Mouse (Mus musculus): ENCODE data around the gene Gse1.

The Gse1 gene

DNA sequence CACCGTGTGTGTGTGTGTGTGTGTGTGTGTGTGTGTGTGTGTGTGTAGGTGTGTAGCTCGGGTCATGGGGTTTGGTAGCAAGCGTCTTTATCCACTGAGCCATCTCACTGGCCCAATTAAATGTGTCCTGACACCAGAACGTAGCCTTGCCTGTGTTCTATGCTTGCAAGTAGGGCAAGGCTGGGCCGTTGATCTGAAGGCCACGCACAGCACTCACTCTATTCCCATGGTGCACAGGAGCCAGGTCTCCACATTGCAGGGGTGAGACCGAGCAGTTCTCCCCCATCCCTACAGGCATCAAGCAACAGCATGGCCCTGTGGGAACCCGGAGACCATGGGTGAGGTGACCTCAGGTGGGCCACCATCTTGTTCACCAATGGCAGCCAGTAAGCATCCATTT is 194.0 kb downstream of the Gse1 start:
- POLR2A ChIA-PET = interaction anchor here in 1 of 4 experiments (0.6 to 1.0 kb wide), 4 partner anchors 14 to 219 kb away, joined by 3 to 4 read pairs (median 4); no protein-coding TSS in a partner anchor

DNA sequence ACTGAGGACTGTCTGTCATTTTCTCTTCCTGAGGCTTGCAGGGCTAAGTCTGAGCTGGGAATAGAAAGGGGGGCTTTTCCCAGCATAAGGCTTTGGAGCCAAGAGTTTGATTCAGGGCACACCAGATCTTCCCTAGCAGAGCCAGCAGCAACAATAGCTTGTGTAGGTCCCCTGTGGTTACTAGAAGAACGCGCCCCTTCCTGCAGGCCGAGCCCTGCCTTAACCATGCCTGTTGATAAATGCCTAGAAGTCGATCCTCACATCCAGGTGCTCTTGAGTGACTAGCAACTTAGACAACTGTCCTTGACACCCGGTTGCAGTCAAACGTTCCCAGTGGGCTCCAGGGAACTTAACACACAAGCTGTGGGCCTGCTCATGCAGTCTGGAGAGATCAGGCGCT is 195.3 kb downstream of the Gse1 start:
- POLR2A ChIA-PET = interaction anchor here in 2 of 4 experiments (0.5 to 2.5 kb wide), 6 partner anchors 15 to 118 kb away, joined by 3 to 12 read pairs (median 3); no protein-coding TSS in a partner anchor
- CTCF ChIA-PET = interaction anchor here (0.6 to 3.3 kb wide), 8 partner anchors 10 to 274 kb away, joined by 3 to 11 read pairs (median 4); no protein-coding TSS in a partner anchor

More for the DNA sequence above, 194.0 kb downstream of the Gse1 start:
- CTCF ChIA-PET = interaction anchor here in 2 of 4 experiments (0.9 to 1.2 kb wide), 3 partner anchors 15 to 58 kb away, joined by 3 to 5 read pairs (median 5); no protein-coding TSS in a partner anchor

DNA sequence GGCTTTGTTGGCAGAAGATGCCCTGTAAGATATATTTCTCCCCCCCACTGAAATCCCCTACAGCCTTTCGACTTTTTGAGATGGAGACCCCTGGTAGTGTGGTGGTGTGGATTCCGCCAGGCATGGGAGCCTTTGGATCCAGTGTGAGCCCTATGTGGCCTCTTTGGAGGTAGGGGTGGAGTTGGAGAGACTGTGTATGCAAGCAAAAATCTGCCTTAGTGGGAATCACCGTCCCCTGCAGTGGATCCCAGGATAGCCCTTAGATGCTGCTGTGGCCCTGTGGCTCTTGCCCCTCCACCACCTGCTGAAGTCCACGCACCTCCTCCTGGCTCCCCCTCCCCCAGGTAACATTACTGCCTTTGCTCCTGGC is 196.6 kb downstream of the Gse1 start:
- ChIA-PET POLR2A (interaction anchor here in 2 of 4 experiments (0.6 to 2.5 kb wide), 5 partner anchors 8 to 113 kb away, joined by 3 to 12 read pairs (median 4); no protein-coding TSS in a partner anchor), CTCF (interaction anchor here (0.6 to 3.3 kb wide), 11 partner anchors 9 to 180 kb away, joined by 3 to 21 read pairs (median 5); no protein-coding TSS in a partner anchor)

DNA sequence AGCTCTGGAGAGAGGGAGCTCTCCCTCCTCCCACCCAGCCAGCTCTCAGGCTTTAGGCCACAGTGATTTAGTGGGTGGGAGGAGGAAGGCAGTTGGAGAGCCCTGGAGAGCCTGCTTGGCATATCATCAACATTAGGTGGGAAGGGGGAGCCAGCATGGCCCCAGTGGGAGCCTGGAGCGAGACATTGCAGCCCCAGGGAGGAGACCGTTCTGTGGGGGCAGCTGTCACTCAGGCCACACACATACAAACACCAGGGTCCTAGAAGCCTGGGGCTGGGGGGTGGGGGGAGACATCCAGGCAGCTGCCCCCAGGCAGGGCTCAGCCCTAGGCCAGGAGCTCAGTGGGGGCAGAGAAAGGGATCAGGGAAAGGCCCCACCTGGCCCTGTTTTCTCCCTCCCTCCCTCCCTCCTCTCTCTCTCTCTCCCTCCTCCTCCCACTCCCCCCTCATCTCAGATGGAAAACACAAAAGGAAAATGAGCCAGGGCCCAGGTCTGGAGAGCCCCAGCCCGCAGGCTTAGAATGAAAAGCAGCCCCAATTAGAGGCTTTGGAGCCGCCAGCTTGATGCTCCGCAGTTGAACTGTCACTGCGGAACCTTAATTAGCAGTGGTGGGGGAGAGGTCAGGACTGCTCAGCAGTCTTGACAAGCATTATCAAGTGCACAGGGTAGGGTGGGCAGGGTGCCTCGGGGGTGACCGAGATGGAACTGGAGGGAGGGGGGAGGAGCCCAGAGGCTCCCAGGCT is 197.1 kb downstream of the Gse1 start:
- ChIA-PET CTCF (interaction anchor here (0.6 to 3.3 kb wide), 14 partner anchors 8 to 480 kb away, joined by 3 to 21 read pairs (median 4); no protein-coding TSS in a partner anchor), POLR2A (interaction anchor here in 3 of 4 experiments (0.6 to 2.5 kb wide), 8 partner anchors 8 to 113 kb away, joined by 3 to 12 read pairs (median 4); no protein-coding TSS in a partner anchor)

DNA sequence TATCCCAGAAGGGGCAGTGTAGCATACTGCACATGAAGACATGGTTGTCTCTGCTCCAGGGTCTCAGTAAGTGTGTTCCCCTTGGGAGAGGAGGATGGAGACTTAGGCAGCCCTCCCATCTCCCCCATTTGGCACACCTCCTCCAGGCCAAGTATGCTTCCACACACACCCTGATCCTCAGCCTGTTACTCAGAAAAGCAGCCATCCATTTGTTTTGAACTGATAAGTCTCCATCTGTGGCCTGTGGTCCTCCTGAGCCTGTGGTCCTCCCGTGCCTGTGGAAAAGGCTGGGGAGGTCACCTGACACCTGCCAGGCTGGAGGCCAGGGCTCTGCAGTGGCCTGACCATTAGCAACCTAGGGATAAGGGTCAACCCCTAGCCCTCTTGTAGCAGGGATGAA is 197.8 kb downstream of the Gse1 start:
- CTCF ChIA-PET = interaction anchor here in 3 of 4 experiments (0.6 to 3.3 kb wide), 8 partner anchors 18 to 515 kb away, joined by 3 to 11 read pairs (median 4); no protein-coding TSS in a partner anchor
- POLR2A ChIA-PET = interaction anchor here in 3 of 4 experiments (0.5 to 1.9 kb wide), 12 partner anchors 11 to 427 kb away, joined by 3 to 6 read pairs (median 4); no protein-coding TSS in a partner anchor

DNA sequence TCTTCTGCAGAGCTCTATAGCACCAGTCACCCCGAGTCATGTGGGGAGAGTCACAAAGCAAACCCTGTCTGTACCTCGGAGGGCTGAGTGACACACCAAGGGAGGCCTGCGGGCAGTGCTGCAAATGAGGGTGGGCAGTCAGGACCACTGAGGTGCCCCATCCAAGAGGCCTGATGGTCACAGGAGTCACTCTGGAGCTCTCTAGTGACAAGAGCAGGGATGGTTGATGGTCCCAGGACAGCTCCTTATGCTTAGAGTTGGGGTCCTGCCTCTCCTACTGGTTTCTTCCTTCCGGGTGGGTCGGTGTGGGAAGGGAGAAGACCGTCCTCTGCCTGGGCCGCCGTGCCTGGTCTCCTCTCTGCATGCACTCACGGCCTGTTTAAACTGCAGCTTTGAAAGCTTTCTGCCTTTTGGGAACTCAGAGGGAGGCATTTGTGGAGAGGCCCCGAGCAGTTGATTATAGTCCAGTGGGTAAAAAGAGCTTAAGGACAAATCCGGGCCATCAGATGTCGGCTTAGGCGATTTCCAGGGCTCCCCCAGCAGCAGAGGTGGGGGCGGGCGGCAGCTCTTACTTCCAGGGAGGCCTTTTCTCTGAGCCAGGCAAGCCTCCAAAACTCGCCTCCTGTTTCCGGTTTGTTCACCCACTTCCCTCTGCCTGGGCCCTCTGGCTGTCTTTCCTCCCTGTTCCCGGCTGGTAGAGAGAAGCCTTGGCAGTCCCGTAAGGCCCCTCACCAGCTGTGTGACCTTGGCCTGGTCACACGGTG is 198.5 kb downstream of the Gse1 start:
- CTCF ChIA-PET = interaction anchor here in 3 of 4 experiments (0.7 to 1.7 kb wide), 6 partner anchors 10 to 143 kb away, joined by 3 to 5 read pairs (median 3); no protein-coding TSS in a partner anchor
- POLR2A ChIA-PET = interaction anchor here in 3 of 4 experiments (0.5 to 1.9 kb wide), 16 partner anchors 10 to 163 kb away, joined by 3 to 6 read pairs (median 3); no protein-coding TSS in a partner anchor

DNA sequence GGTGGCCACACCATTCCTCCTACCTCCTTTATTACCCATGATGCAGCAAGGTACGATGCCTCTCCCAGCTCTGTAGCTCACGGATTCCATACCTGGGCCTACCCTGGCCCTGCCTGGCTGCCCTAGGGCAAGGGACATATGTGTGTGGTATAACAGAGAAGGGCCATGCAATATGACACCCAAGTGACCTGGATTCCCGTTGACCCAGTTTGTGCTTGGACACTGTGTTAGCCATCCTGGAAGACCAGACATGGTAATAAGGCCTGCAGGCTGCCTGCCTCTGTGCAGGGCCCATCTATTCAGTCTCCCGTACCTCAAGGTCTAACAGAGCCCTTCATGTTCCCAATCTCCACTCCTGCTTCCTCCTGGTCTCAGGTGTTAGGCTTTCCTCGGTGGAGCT is 200.2 kb downstream of the Gse1 start:
- CTCF ChIA-PET = interaction anchor here (0.5 to 1.7 kb wide), 15 partner anchors 8 to 459 kb away, joined by 3 to 7 read pairs (median 3); no protein-coding TSS in a partner anchor

DNA sequence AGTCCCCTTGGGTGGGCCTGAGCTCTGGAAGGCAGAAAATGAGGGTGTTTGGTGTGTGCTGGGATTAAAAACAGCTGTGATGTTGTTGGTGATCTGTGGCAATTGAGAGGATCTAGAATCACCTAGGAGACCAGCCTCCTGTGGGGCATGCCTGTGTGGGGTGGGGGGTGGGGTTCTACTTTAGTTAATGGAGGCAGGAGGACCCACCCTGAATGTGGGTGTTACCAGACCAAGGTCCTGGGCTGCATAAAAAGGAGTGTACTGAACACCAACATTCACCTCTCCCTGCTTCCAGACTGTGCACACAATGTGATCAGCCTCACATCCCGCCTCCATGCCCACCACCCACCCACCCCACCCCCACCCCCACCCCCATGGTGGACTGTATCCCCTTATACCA is 200.9 kb downstream of the Gse1 start:
- ChIA-PET CTCF (interaction anchor here in 3 of 4 experiments (0.5 to 1.6 kb wide), 12 partner anchors 21 to 1891 kb away, joined by 3 to 7 read pairs (median 5); no protein-coding TSS in a partner anchor), POLR2A (interaction anchor here in 3 of 4 experiments (0.6 to 1.9 kb wide), 10 partner anchors 10 to 516 kb away, joined by 3 to 8 read pairs (median 4); no protein-coding TSS in a partner anchor)

More for the DNA sequence above, 200.2 kb downstream of the Gse1 start:
- POLR2A ChIA-PET = interaction anchor here in 3 of 4 experiments (0.6 to 1.9 kb wide), 15 partner anchors 10 to 515 kb away, joined by 3 to 8 read pairs (median 3); no protein-coding TSS in a partner anchor

DNA sequence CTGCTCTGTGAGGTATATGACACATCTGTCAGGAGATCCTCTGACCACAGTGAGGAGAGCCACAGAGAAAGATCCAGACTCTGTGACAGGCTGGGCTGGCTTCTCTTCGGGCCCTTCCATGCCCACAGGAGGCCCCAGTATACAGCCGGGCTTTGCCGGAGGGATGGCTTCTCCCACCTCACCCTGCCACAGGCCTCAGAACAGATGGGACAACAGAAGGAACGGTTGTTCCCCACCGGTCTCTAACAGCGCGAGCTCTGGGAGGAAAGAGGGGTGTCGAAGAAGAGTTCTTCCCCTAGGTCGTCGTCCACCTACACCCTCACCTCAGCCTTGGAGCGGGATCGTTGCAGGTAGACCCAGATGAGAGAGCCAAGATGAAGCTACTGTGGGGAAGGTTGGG is 202.8 kb downstream of the Gse1 start:
- ChIA-PET POLR2A (interaction anchor here in 2 of 4 experiments (0.5 to 1.0 kb wide), 4 partner anchors 23 to 633 kb away, joined by 3 to 4 read pairs (median 3); no protein-coding TSS in a partner anchor), CTCF (interaction anchor here in 3 of 4 experiments (0.6 to 0.9 kb wide), 4 partner anchors 20 to 252 kb away, joined by 3 to 9 read pairs (median 4); no protein-coding TSS in a partner anchor)

DNA sequence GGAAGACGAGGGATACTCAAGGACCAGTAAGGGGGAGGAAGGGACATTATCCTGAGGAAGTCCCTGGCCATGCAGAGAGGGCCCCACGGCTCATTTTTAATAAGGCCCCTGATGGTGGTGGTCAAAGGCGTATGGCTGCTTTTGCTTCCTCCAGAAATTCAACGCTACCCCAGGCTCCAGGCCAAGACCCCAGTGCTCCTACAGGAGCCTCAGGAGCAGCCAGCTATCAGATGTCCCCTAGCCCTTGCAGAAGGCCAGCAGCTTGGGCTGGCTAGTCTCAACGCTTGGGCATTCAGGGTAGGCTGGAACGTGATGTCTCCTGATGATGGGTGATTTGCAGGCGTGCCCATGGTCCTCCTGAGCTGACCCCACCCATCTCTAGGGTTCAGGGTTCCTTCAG is 204.2 kb downstream of the Gse1 start:
- POLR2A ChIA-PET = interaction anchor here in 1 of 4 experiments (0.6 kb wide), 1 partner anchor 648 kb away, joined by 5 read pairs; no protein-coding TSS in a partner anchor
- CTCF ChIA-PET = interaction anchor here in 3 of 4 experiments (0.6 to 5.5 kb wide), 5 partner anchors 24 to 113 kb away, joined by 3 to 29 read pairs (median 10); no protein-coding TSS in a partner anchor

DNA sequence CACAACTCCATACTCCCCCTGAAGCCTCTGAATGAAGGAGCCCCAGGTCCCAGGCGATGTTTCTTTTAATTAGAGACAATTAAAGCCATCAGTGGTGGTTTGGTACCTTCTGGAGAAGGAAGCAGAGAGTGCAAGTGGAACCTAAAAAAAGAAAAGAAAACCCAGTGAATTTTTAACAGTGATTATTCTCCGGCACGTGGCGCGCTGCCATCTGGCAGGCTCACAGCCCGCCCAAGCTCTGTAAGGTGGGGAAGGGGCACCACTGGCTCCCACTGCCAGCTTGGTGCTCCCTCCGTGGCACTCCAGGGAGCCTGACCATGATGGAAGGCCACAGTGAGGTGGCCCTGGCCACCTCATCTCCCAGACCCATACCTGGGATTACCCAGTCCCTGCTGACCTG is 204.9 kb downstream of the Gse1 start:
- ChIA-PET POLR2A (interaction anchor here in 1 of 4 experiments (0.6 to 1.2 kb wide), 2 partner anchors 28 to 138 kb away, joined by 3 to 4 read pairs; no protein-coding TSS in a partner anchor), CTCF (interaction anchor here (0.6 to 5.5 kb wide), 24 partner anchors 8 to 232 kb away, joined by 3 to 29 read pairs (median 3); no protein-coding TSS in a partner anchor)

DNA sequence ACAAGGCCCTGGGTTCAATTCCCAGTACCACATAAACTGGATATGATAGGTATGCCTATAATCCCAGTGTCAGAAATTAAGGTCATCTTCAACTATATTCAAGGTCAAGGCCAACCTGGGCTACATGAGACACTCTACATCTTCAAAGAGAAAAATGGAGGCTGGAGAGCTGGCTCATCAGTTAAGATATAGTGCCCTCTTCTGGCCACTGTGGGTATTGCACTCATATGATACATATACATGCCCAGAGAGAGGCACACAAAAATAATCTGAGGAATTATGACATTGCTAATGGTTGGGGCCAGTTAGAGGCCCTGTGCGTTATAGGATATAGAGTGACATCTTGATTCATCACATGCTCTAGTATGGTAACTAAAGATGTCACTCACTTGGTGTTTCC is 205.5 kb downstream of the Gse1 start:
- POLR2A ChIA-PET = interaction anchor here in 2 of 4 experiments (1.2 to 3.1 kb wide), 3 partner anchors 11 to 27 kb away, joined by 3 to 8 read pairs (median 6); no protein-coding TSS in a partner anchor
- CTCF ChIA-PET = interaction anchor here (0.6 to 5.5 kb wide), 27 partner anchors 8 to 642 kb away, joined by 3 to 29 read pairs (median 3); no protein-coding TSS in a partner anchor

DNA sequence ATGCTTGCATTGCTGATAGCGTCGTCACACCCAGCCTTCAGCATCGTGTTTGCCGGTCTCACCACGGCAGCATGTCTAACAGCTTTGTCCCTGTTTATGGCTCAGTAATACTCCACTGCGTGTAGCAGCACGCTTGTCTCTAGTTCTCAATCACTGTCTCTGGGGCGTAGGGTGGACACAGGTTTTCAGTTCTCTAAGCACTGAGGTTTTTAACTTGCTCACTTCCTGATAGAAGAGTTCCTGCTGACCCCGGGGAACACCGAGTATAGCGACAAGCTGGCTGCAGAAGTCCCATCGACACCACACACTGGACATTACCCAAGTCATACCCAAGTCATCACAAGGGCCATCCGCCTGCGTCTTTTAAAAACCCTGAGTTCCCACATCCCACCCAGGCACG is 207.5 kb downstream of the Gse1 start:
- CTCF ChIA-PET = interaction anchor here in 3 of 4 experiments (0.5 to 5.5 kb wide), 9 partner anchors 8 to 544 kb away, joined by 3 to 29 read pairs (median 4); no protein-coding TSS in a partner anchor
- POLR2A ChIA-PET = interaction anchor here in 3 of 4 experiments (0.5 to 3.1 kb wide), 6 partner anchors 9 to 167 kb away, joined by 3 to 8 read pairs (median 4); no protein-coding TSS in a partner anchor

DNA sequence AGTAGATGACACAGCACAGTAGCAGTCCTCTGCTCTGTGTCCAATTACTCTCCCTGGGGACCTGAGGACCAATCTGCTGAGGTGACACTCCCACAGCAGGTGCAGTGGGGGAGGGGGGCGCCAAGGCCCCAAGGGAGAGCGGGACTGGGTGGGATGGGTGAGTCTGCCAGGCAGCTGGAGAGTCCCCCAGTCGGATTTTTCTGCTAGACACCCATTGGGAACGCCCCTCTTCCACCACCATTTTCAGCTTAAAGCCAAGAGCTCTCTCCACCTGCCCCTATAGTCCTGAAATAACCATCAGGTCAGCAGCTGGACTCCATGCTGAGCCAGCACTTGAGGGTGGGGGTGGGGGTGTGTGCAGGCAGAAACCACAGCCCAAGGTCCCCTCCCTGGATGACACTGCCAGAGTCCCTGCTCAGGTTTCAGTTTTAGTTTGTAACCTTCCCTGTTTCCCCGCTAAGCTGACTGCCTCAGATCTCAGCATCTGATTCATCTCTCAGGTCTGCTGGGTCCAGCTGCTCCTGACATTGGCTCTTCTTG is 208.3 kb downstream of the Gse1 start:
- ChIA-PET CTCF (interaction anchor here (0.5 to 5.5 kb wide), 10 partner anchors 9 to 1326 kb away, joined by 3 to 29 read pairs (median 6); no protein-coding TSS in a partner anchor), POLR2A (interaction anchor here in 2 of 4 experiments (0.6 to 3.1 kb wide), 10 partner anchors 10 to 177 kb away, joined by 3 to 8 read pairs (median 4); no protein-coding TSS in a partner anchor)

DNA sequence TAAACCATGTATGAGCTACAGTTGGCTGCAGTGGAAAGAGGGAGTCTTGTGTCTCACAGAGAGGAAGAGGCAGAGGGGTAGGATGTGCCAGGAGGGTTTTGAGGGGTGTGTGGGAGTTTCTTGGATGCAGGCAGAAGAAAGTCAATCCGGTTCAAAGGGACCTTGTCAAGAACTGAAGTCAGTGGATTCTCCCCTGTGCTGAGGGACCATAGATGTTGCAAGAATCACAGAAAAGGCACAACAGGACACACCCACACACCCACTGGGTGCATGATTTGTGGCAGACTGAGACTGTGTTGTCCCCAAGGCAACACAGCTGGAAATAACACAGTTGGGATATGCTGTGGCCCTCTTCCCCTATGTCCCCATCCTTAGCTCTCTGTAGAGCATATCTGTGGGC is 209.0 kb downstream of the Gse1 start:
- CTCF ChIA-PET = interaction anchor here in 3 of 4 experiments (0.5 to 5.5 kb wide), 9 partner anchors 10 to 137 kb away, joined by 3 to 29 read pairs (median 3); no protein-coding TSS in a partner anchor
- POLR2A ChIA-PET = interaction anchor here in 2 of 4 experiments (0.6 to 3.1 kb wide), 7 partner anchors 11 to 102 kb away, joined by 3 to 8 read pairs (median 4); no protein-coding TSS in a partner anchor

DNA sequence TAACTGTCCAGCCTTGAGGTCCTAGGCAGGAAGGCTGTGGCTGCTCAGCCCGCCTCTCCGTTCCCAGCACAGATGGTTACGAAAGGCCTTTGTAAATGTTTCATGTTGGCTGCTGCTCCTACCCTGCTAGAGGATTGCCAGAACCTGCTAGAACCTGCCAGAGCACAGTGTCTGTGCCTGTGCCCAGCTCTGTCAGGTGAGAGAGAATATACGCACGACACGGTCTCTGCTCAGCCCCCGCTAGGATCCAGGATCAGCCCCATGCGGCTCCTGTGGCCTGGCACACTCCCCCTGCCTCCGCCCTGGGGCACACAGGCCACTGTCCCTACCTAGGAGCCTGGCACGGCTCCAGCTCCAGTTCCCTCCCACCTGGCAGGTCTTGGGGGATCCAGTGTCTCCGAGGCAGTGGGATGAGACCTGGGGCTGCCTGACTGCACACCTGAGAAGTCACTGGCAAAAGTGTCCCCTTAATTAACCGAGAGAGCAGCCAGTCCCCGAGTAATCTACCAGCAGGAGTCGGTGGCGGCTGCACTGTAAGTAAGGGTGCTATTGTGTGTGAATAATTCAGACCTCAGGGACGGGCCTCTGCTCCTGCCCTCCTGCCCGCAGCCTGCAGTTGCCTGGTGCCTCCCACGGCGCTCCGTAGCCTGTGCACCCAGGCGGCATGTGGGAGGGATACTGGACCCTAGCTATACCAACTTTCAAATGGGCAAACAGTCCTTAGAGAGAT is 209.6 kb downstream of the Gse1 start:
- CTCF ChIA-PET = interaction anchor here in 2 of 4 experiments (0.9 to 5.5 kb wide), 7 partner anchors 10 to 137 kb away, joined by 3 to 29 read pairs (median 3); no protein-coding TSS in a partner anchor
- POLR2A ChIA-PET = interaction anchor here in 2 of 4 experiments (0.6 to 1.5 kb wide), 4 partner anchors 11 to 101 kb away, joined by 3 to 4 read pairs (median 4); no protein-coding TSS in a partner anchor
